Mouse (Mus musculus) heart, adult 2 months (tissue): ENCODE results near the gene Arhgap8. TPM values are rescaled to one million over a fixed set of nuclear protein-coding genes. Genes with fewer than 3 reads are reported as not detected.

Source experiments
- DNase-seq, 2 experiments: peaks; one replicate each; pipeline ENCODE4 v3.0.0; 2021
- H3K27ac ChIP-seq: fragments of 200-600 bp; 2 replicates; pipeline ENCODE4 v1.8.1; 2022
- H3K27me3 ChIP-seq: fragments of 200-500 bp; 2 replicates; pipeline ENCODE4 v1.6.1; 2012; ENCODE audit warnings: mild to moderate bottlenecking, low read length, inconsistent platforms, mixed read lengths; ENCODE audit not compliant: control insufficient read depth, insufficient read depth
- H3K36me3 ChIP-seq: fragments of 200-500 bp; 2 replicates; pipeline ENCODE4 v1.6.1; 2012; ENCODE audit warnings: low read length, inconsistent platforms; ENCODE audit not compliant: control insufficient read depth, insufficient read depth
- H3K4me1 ChIP-seq: fragments of 200-500 bp; 2 replicates; pipeline ENCODE4 v1.6.1; 2011; ENCODE audit warnings: low read length; ENCODE audit not compliant: control insufficient read depth, insufficient read depth
- H3K4me3 ChIP-seq: fragments of 200-600 bp; 2 replicates; pipeline ENCODE4 v1.8.1; 2022
- H3K79me2 ChIP-seq: fragments of 200-500 bp; replicated peaks from 2 replicates; pipeline ENCODE4 v1.6.1; 2012; ENCODE audit warnings: mild to moderate bottlenecking, inconsistent platforms, low read length, moderate library complexity, mixed read lengths; ENCODE audit not compliant: control insufficient read depth, insufficient read depth
- H3K9ac ChIP-seq: fragments of 200-500 bp; 2 replicates; pipeline ENCODE4 v1.6.1; 2012; ENCODE audit warnings: low read depth, mild to moderate bottlenecking, control low read depth, inconsistent platforms, low read length, mixed read lengths
- CTCF ChIP-seq: fragments of 200-600 bp; IDR thresholded peaks from 2 replicates; pipeline ENCODE4 v1.8.1; 2022; ENCODE audit warnings: antibody characterized with exemption, mild to moderate bottlenecking, moderate library complexity
- EP300 ChIP-seq: fragments of 200-500 bp; IDR thresholded peaks from 2 replicates; pipeline ENCODE4 v1.6.1; 2011; ENCODE audit warnings: low read depth, low read length, control low read depth; ENCODE audit not compliant: insufficient read depth
- POLR2A ChIP-seq: fragments of 200-500 bp; IDR thresholded peaks from 2 replicates; pipeline ENCODE4 v1.6.1; 2011; ENCODE audit warnings: mild to moderate bottlenecking, low read depth, low read length, control low read depth; ENCODE audit not compliant: insufficient read depth
- WGBS: fragments of 180-500 bp; shearing (Covaris S2); methylation state at CpG from one replicate; pipeline ENCODE4 v1.1.7; 2018; 5-methylcytosine and 5-hydroxymethylcytosine counted together
- intact Hi-C: fragments of 180-260 bp; cut with DNase I; formaldehyde crosslinking; loops from one replicate; pipeline ENCODE4 v1.15.1; 2025
- polyA plus RNA-seq: library from polyadenylated mRNA; depleted of rRNA; stranded (reverse); fragments of >200 nt; gene quantifications from 2 replicates; pipeline ENCODE4 v1.2.3, GENCODE M21; 2012; rRNA removed
- total RNA-seq, 2 experiments: library from RNA; stranded (reverse); gene quantifications; 2 replicates each; pipeline ENCODE4 v1.2.3; 2021

Gene Arhgap8
- total and polyA plus RNA-seq, 3 experiments = 0.70 to 1.9 (median 1.5) TPM

DNA sequence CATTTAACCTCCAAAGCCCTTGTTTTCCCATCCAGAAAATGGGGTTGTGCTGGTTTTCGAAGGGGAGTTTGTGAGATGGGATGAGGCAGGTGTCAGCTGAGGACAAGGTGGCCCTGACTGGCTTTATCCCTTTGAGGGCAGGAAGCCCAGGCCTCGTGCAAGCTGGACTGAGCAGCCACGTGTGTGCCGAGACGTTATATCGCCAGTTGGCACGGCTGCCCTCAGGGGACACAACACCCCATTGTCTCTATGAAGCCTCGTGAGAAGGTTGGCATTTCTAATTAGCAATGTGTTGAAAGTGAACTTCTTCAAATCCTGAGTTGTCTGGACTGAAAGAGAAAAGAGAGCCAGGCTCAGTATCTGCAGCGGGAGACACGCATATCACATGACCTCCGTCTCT, 98.4 kb downstream of the Arhgap8 start:
- Histone ChIP-seq H3K4me3 (no peak overlapping the region), H3K79me2 (no peaks in the 10 kb centered on the region; the same call in 1 of the 2 replicates), H3K9ac (no peak overlapping the region), H3K27ac (no peak overlapping the region), H3K36me3 (no peaks in the 10 kb centered on the region), H3K4me1 (no peaks in the 10 kb centered on the region), H3K27me3 (no peaks in the 10 kb centered on the region)
- WGBS = 77% methylated on average over 11 of the region's 11 CpGs
- TF ChIP-seq POLR2A (no peak), EP300 (no peak), CTCF (no peak)
- DNase-seq = no peak
- intact Hi-C loops = no loop called here

DNA sequence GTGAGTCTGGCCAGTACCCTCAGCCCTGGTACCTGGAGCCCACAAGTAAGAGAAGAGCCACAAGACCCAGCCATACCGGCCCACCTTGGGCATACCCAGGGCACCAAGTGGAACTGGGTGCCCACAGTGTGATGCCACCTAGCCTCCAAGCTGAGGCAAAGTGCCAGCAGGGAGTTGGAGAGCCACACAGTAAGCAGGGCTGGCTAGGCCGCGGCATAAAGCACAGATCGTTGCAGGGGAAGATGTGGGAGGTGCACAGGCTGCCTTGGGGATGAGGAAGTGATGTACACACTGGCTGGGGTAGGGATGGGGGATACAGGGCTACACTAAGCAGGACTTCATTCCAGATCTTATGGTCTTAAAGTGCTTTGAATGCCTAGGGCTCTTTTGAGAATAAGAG, 101.0 kb downstream of the Arhgap8 start:
- Histone ChIP-seq H3K27ac (no peak overlapping the region), H3K36me3 (no peaks in the 10 kb centered on the region), H3K27me3 (no peaks in the 10 kb centered on the region), H3K9ac (no peak overlapping the region), H3K79me2 (no peaks in the 10 kb centered on the region; the same call in 1 of the 2 replicates), H3K4me3 (no peak overlapping the region), H3K4me1 (no peaks in the 10 kb centered on the region)
- intact Hi-C loops = no loop called here
- 77% methylated on average over 4 of the region's 4 CpGs for WGBS
- DNase-seq = no peak
- TF ChIP-seq EP300 (no peak), POLR2A (no peak), CTCF (no peak)

Other genes with a start within 250 kb of the Arhgap8 start
- gene Rtl6, start 162.2 kb upstream of the Arhgap8 start, total RNA-seq = 1 to 10 TPM; 6.8 to 6.9 TPM
- gene Rtl6, start 162.2 kb upstream of the Arhgap8 start, polyA plus RNA-seq = 7.6 and 8.6 TPM in 2 replicates
- 1 to 10 TPM; 2.8 to 4.9 TPM for gene Prr5, start 50.4 kb upstream of the Arhgap8 start, total RNA-seq
- 5.9 and 8.1 TPM in 2 replicates for gene Prr5, start 50.4 kb upstream of the Arhgap8 start, polyA plus RNA-seq
- gene Phf21b, start 136.0 kb downstream of the Arhgap8 start, total RNA-seq = 1 to 10 TPM; 1.1 TPM
- 3.3 and 4.1 TPM in 2 replicates for gene Phf21b, start 136.0 kb downstream of the Arhgap8 start, polyA plus RNA-seq
- under 1 TPM; 0.11 to 0.13 TPM for gene Gm29666, start 200.0 kb downstream of the Arhgap8 start, total RNA-seq
- gene Gm29666, start 200.0 kb downstream of the Arhgap8 start, polyA plus RNA-seq = 0.16 and 0.29 TPM in 2 replicates
- 10 to 100 TPM; 15.5 to 16.6 TPM for gene Nup50, start 203.4 kb downstream of the Arhgap8 start, total RNA-seq
- 3.8 and 5.5 TPM in 2 replicates for gene Nup50, start 203.4 kb downstream of the Arhgap8 start, polyA plus RNA-seq